Mouse (Mus musculus): ENCODE results near the gene Ttl.

Gene Ttl

DNA sequence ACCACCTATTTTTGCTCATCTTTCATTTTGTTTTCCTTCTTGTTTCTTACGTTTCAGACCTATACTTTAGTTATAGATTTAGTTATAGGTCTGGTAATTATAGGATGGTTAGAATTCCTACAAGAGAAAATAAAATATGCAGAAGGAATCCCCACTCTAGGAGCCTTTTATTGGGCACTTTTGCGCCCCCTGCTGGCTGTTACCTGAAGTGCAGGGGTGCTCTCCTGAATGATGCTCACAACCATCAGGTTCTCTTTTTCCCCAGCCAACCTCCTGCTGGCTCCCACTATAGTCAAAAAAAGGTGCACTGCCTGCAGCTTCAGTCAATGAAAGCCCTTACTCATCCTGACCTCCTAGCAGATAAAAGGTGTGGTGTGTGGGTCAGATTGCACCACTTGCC lies 19.2 kb downstream of the Ttl start:
- no peak for DNase-seq (ENCODE audit: low spot score in 2 of 2)

DNA sequence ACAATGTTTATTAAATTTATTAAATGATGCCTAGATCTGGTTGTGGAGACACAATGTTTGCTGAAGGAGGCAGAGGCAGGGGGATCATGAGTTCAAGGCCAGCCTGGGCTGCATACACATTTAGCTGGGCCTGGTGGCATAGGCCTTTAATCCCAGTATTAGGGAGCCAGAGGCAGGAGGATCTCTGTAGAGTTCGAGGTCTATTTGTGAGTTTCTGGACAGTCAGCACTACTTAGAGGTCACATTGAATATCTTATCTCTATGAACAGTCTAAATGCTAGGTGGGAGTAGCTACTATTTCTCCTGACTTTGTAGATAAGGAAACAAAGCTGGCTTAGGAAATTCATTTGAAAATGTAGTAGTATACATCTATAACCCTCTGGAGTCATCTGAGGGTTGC lies 21.8 kb downstream of the Ttl start:
- DNase-seq (ENCODE audit: low spot score in 2 of 2), result no peak

GRCm38 (mm10) chr2:129090370-129090769 lies 24.6 kb downstream of the Ttl start:
- no peak for DNase-seq (ENCODE audit: low spot score in 2 of 2)

DNA sequence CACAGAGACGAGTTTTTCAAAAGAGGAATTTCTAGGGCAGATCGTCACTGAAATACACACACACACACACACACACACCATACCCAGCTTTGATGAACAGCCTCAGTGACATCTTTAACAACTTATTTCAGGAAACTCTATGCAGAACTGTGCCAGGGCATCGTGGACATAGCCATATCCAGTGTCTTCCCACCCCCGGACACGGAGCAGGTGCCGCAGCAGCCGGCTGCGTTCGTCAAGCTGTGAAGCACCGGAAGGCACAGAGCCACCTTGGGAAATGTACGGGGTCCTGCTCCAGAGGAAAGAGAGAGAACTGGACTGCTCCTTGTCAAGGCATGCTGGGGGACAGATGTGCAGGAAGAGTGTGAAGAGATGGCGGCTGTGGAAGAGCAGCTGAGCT lies 27.1 kb downstream of the Ttl start:
- DNase-seq (ENCODE audit: low spot score in 2 of 2), result no peak

DNA sequence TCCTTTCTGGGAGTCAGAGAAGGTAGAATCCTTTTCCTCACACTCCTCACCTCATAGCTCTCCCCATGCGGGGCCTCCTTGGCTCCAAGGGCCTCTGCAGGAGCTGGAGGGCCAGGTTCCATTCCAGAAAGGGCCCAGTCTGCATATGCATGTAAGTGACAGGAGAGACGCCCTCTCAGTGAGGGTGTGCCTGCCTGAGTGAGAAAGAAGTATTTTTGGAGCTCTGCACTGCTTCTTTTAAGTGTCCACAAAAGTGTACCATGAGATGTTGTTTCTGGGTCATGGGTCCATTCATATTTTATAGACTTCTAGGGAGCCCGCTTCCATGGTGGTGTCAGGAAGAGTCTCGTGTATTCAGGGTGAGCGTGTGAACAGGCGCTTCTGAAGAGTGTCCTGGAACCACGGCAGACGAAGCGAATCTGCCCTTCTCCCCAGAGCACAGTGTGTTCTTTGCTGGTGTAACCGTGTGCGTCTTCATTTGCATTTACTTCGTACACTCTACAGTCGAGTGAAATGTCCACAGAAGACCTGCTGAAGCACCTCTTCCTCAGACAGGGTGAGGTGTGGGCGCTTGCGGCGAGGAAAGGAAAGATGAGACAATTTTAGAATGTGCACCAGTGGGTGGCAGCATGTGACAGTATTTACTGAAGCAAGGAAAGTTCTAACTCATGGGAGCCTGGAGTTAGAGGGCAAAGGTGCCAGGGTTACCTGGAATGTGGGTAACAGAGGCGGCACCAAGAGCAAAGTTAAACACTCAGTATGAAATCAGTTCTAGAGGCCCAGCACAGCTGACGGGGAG lies 28.4 kb downstream of the Ttl start:
- DNase-seq (ENCODE audit: low spot score in 2 of 2), result no peak

DNA sequence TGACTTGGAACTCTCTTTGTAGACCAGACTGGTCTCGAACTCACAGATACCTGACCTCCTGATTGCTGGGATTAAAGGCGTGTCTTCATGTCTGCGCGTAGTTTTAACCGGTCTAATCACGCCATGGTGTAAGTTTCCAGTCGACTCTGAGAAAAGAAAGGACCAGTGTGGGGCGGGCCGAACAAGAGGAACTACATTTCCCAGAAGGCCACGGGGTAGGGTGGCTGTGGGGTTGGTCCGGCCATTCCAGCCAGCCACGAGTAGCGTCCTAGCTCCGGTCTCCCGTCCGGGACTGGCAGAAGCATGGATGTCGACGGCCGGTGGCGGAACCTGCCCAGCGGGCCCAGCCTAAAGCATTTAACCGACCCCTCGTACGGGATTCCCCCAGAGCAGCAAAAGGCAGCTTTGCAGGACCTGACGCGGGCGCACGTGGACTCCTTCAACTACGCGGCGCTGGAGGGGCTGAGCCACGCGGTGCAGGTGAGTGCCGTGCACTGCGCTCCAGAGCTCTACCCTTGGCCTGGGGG lies 35.1 kb downstream of the Ttl start, which contains the start of gene Polr1b:
TSS of gene Polr1b (plus strand) at position 212 of the 527 bp plus-strand sequence.
- DNase-seq (ENCODE audit: low spot score in 2 of 2), result peak; percentile 94

DNA sequence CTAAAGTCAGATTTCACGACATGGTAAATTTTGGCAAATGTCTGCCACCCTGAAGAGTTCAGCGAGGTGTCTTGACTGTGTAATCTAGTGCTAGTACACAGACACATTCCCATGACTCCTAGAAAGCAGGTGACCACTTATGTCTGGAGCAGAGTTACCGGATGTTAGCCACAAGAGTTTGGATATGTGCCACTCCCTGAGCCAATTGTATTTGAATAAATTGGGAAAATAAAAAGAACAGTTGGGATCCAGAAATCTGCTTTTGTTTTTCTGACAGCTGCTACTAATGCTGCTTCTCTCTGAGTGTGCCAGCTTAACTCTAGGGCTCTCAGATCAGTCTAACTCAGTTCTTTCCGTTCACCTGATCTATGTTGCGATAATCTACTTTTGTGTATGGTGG lies 47.2 kb downstream of the Ttl start:
- no peak for DNase-seq (ENCODE audit: low spot score in 2 of 2)

DNA sequence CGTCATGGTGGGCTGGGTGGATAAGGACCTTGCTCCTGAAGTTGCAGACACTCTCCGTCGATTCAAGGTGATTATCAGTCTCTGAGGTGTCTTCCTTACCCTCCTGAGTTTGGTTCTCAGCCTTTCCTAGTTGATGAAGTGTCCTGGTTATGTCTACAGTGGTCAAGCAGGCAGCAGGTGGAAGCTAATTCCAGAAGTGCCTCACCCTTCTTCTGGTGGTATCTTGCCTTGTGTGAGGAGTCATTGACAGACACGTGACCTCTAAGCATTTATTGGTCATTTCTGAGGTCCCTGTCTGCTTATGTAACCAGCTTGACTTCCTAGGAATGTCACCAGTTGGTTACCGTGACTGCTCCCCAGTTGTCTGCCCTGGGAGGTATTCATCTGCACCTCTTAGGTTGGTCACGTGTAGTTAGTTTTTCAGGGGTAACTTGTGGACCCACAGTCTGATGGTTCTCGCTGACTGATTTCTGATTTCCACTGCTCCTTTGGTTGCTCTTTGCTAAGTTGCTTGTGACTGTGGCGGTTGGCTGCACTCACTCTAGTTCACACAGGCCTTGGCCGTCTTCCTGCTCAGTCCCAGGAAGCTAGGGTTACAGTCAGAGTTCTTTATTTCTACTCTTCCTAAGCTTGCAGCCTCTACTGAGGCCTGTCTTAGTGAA lies 50.1 kb downstream of the Ttl start:
- DNase-seq (ENCODE audit: low spot score in 2 of 2), result no peak

DNA sequence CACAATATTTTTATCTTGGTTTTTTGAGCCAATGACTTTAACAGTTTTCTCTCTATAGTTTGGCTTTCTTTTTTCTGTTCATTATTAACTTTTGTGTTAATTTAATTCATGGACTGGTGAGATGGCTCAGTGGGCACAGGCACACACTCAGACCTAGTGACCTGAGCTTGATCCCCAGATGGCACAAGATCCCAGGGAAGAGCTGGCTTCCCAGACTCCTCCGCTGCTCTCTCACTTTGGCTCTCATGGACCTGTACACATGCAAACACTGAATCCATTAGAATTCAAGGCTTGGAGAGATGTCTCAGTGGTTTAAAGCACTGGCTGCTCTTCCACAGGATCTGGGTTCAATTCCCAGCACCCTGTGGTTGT lies 50.6 kb downstream of the Ttl start:
- DNase-seq (ENCODE audit: low spot score in 2 of 2), result no peak

GRCm38 (mm10) chr2:129118061-129118460 lies 52.3 kb downstream of the Ttl start:
- no peak for DNase-seq (ENCODE audit: low spot score in 2 of 2)

- no peak for DNase-seq (ENCODE audit: low spot score in 2 of 2)
Observed at GRCm38 (mm10) chr2:129121986-129122385, 56.2 kb downstream of the Ttl start.

DNA sequence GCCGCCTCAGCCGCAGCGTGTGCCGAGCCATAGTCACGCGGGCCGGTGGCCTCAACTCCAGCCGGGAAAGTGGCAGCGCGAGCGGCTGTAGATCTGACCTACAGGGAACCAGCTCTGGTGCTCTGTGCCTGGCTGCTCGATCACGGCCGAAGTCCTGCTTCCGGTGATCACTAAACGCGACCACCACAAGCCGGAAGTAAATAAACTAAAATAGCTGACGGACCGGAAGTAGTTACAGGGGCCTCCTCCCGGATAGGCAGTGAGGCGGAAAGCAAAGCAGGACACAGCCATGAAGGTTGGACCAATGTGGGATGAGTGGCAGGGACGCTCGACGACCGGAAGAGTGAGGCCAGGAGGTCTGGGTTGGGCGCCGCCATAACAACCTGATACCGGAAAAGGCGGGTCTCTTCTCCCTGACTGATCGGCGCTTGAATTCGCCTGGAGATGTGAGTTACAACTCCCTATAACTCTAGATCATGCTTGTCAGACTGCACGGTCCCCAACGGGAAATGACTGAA lies 63.7 kb downstream of the Ttl start, which contains the start of gene Chchd5:
TSS of gene Chchd5 (plus strand) at position 289 of the 518 bp plus-strand sequence.
- DNase-seq (ENCODE audit: low spot score in 2 of 2), result peak; percentile 97 to 98

- peak in 1 of 2 experiments; percentile 21 for DNase-seq (ENCODE audit: low spot score in 2 of 2)
Observed at GRCm38 (mm10) chr2:129129987-129130545, 64.3 kb downstream of the Ttl start.

- no peak for DNase-seq (ENCODE audit: low spot score in 2 of 2)
Observed at GRCm38 (mm10) chr2:129130776-129131175, 65.0 kb downstream of the Ttl start.

DNA sequence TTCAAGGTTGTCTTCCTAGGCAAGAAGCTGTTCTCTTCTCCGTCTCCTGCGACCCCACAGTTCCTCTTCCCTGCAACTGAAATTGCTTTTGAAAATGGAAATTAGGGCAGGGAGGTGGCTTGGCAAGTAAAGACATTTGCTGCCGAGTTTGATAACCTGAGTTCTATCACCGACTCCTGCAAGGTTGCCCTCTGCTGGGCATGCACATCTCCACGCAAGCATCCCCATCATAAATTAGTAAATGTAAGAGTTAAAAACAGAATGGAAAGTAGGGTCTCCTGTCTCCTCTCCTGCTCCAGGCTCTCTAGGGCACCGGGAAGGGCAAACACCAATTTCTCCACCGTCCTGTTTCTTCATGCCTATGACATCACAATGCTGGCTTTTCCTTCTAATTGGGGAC lies 66.5 kb downstream of the Ttl start:
- no peak for DNase-seq (ENCODE audit: low spot score in 2 of 2)

DNA sequence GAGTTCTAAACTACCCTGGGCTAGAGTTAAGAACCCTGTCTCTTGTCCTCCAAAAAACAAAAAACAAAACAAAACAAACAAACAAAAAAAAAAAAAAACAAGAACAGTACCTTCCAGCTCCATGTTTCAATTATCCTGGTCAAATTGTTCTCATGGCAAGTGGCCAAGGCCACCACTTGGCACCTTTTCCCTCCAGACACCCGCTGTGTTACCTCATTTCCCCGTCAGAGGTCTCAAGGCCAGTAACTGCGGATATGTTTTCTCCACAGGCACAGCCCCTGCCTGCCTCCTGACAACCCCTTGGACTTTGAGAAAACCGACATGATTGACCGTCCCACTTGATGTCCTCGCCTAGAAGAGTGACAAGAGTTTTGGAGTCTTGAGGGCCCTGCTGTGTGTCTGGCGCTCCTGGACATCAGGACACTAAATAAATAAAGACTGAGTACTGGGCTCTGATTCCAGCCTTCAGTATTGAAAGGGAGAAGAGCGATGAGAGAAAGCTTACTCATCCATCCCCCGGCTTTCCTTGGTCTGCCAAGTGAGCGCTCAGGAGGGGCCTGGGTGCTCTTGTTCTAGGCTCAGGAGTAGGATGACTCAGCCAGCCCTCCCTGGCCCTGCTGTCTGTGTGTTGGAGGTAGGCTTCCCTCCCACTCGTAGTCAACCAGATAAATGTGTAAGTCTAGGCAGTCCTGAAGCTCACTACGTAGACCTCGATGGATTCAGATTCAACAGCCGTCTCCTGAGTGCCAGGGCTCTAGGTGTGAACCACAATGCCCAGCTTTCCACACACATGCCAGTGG lies 67.5 kb downstream of the Ttl start:
- DNase-seq (ENCODE audit: low spot score in 2 of 2), result no peak

GRCm38 (mm10) chr2:129139906-129140305 lies 74.2 kb downstream of the Ttl start:
- DNase-seq (ENCODE audit: low spot score in 2 of 2), result no peak
